ENCODE assay signal across 18 mouse cellular contexts in the genomic region with DNA sequence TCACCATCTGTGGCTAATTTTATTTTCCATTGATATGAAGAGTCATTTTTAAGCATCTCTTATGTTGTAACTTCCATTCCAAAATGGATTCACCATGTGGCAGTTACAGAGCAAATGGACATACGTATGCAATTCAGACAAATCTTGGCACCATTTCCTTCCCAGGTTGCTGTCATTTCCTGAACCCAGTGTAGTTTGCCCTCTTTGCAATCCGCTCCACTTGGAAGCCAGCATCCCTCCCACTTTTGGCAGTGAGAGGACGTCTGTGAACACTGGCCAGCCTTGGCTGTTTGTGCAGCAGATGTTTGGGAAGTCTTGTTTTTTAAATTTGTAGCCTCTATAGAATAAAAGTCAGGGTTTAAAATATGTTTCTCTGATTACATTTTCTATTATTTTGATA.
DNase-seq lines count a peak whose midpoint lies in the region; ATAC-seq and TF ChIP-seq lines count a peak whose summit lies in the region.
"Had no signal": no experiment of that assay in that cellular context is flagged by ENCODE, and none has a peak within 500 bp of the region (broad histone marks: within the 10 kb centered on the region; RNA-seq: fewer than 3 reads in every experiment).

No protein-coding gene starts in this region.

- DNase-seq in forebrain, embryonic 10.5 days (ENCODE audit: extremely low spot score, low spot score), result no peak
- DNase-seq in limb, embryonic 14.5 days (ENCODE audit: low spot score), result peak; percentile 65
- DNase-seq in limb, embryonic 10.5 days (ENCODE audit: low spot score), result no peak
- peak; percentile 68 for DNase-seq in cerebellum, adult 11 months
- DNase-seq in cerebellum, postnatal 14 days, result peak; percentile 85 to 92
- no peak for DNase-seq in heart, adult 8-10 months (ENCODE audit: low spot score)
- DNase-seq in lung, adult 2 months, result no peak
- DNase-seq: adrenal gland, adult 8-10 months; embryo, embryonic 11 days; gastrocnemius, postnatal 36 days; heart, postnatal 14 days; right cerebral cortex, postnatal 14 days had no signal

- H3K4me1 ChIP-seq in forebrain, embryonic 13.5 days, result no peaks in the 10 kb centered on the region
- no peaks in the 10 kb centered on the region for H3K4me1 ChIP-seq in forebrain, embryonic 10.5 days
- no peaks in the 10 kb centered on the region for H3K4me1 ChIP-seq in limb, embryonic 14.5 days (ENCODE audit: control insufficient read depth, insufficient read depth, low read length)
- no peaks in the 10 kb centered on the region for H3K4me1 ChIP-seq in limb, embryonic 10.5 days
- no peaks in the 10 kb centered on the region for H3K4me1 ChIP-seq in lung, adult 2 months (ENCODE audit: control insufficient read depth, insufficient read depth, low read length)
- H3K4me1 ChIP-seq: heart, embryonic 10.5 days; liver, embryonic 15.5 days; neural tube, embryonic 13.5 days had no signal

- no peaks in the 10 kb centered on the region for H3K9me3 ChIP-seq in forebrain, embryonic 13.5 days (replicated peaks)
- no peaks in the 10 kb centered on the region for H3K9me3 ChIP-seq in forebrain, embryonic 10.5 days
- no peaks in the 10 kb centered on the region for H3K9me3 ChIP-seq in limb, embryonic 14.5 days (ENCODE audit: control insufficient read depth, low read length)
- H3K9me3 ChIP-seq in limb, embryonic 10.5 days (replicated peaks), result no peaks in the 10 kb centered on the region
- H3K9me3 ChIP-seq: heart, embryonic 10.5 days; liver, embryonic 15.5 days; neural tube, embryonic 13.5 days had no signal

- H3K4me2 ChIP-seq in forebrain, embryonic 13.5 days, result no peak overlapping the region
- H3K4me2 ChIP-seq in limb, embryonic 14.5 days (replicated peaks; ENCODE audit: low read depth, low read length, severe bottlenecking), result no peak overlapping the region
- H3K4me2 ChIP-seq: liver, embryonic 15.5 days; neural tube, embryonic 13.5 days had no signal

- WGBS in forebrain, embryonic 13.5 days, result 66% methylated on average over 3 of the region's 3 CpGs
- 81% methylated on average over 3 of the region's 3 CpGs for WGBS in forebrain, embryonic 10.5 days
- 35% methylated on average over 3 of the region's 3 CpGs for WGBS in limb, embryonic 14.5 days
- 74% methylated on average over 3 of the region's 3 CpGs for WGBS in limb, embryonic 10.5 days
- 46% methylated on average over 3 of the region's 3 CpGs for WGBS in lung, adult 2 months

- H3K4me3 ChIP-seq in forebrain, embryonic 13.5 days, result no peak overlapping the region
- no peak overlapping the region for H3K4me3 ChIP-seq in forebrain, embryonic 10.5 days
- no peak overlapping the region for H3K4me3 ChIP-seq in limb, embryonic 14.5 days (replicated peaks; ENCODE audit: low read length)
- H3K4me3 ChIP-seq in limb, embryonic 10.5 days, result no peak overlapping the region
- H3K4me3 ChIP-seq in lung, adult 2 months (replicated peaks; ENCODE audit: extremely low read depth, low read depth, low read length), result no peak overlapping the region
- H3K4me3 ChIP-seq: heart, embryonic 10.5 days; liver, embryonic 15.5 days; neural tube, embryonic 13.5 days had no signal

- no peak overlapping the region for H3K9ac ChIP-seq in forebrain, embryonic 13.5 days
- H3K9ac ChIP-seq in limb, embryonic 14.5 days (ENCODE audit: low read depth, low read length, severe bottlenecking), result no peak overlapping the region
- H3K9ac ChIP-seq: liver, embryonic 15.5 days; neural tube, embryonic 13.5 days had no signal

- H3K27me3 ChIP-seq in forebrain, embryonic 13.5 days, result no peaks in the 10 kb centered on the region
- no peaks in the 10 kb centered on the region for H3K27me3 ChIP-seq in forebrain, embryonic 10.5 days (ENCODE audit: poor library complexity, severe bottlenecking)
- H3K27me3 ChIP-seq in limb, embryonic 14.5 days (ENCODE audit: control insufficient read depth, insufficient read depth, low read length), result no peaks in the 10 kb centered on the region
- H3K27me3 ChIP-seq in limb, embryonic 10.5 days (ENCODE audit: low read depth, poor library complexity, severe bottlenecking), result no peaks in the 10 kb centered on the region
- H3K27me3 ChIP-seq: CH12.LX; liver, embryonic 15.5 days; neural tube, embryonic 13.5 days had no signal

- no peaks in the 10 kb centered on the region for H3K36me3 ChIP-seq in forebrain, embryonic 13.5 days (ENCODE audit: poor library complexity, severe bottlenecking)
- H3K36me3 ChIP-seq in forebrain, embryonic 10.5 days (replicated peaks), result no peaks in the 10 kb centered on the region
- no peaks in the 10 kb centered on the region for H3K36me3 ChIP-seq in limb, embryonic 14.5 days (ENCODE audit: control insufficient read depth, insufficient read depth, low read length)
- no peaks in the 10 kb centered on the region for H3K36me3 ChIP-seq in limb, embryonic 10.5 days
- H3K36me3 ChIP-seq: heart, embryonic 10.5 days; liver, embryonic 15.5 days; neural tube, embryonic 13.5 days had no signal

- no peak for TF ChIP-seq POLR2A in limb, embryonic 14.5 days (IDR thresholded peaks at IDR 0.05; ENCODE audit: borderline replicate concordance, extremely low read depth, insufficient read depth, insufficient read length)
- TF ChIP-seq POLR2A in lung, adult 2 months (IDR thresholded peaks at IDR 0.05; ENCODE audit: borderline replicate concordance, extremely low read depth, low read depth, low read length), result no peak

- no peak overlapping the region for H3K27ac ChIP-seq in forebrain, embryonic 13.5 days
- H3K27ac ChIP-seq in forebrain, embryonic 10.5 days, result no peak overlapping the region
- H3K27ac ChIP-seq in limb, embryonic 14.5 days (replicated peaks; ENCODE audit: low read depth, low read length), result no peak overlapping the region
- no peak overlapping the region for H3K27ac ChIP-seq in limb, embryonic 10.5 days
- H3K27ac ChIP-seq: heart, embryonic 10.5 days; kidney, postnatal 0 days; liver, embryonic 15.5 days; neural tube, embryonic 13.5 days had no signal

- peak; percentile 78; the same call in 1 of the 2 replicates for ATAC-seq in forebrain, embryonic 13.5 days
- no peak for ATAC-seq in limb, embryonic 14.5 days (ENCODE audit: low FRiP score, low read depth)

- no peak for TF ChIP-seq CTCF in lung, adult 2 months (IDR thresholded peaks at IDR 0.05; ENCODE audit: insufficient read depth, low read length)

Comparison
In these comparisons a context has a peak if more than half of its experiments do, and no peak if none do; other contexts are left out.
1. DNase-seq: peak in limb, embryonic 14.5 days (single experiment), cerebellum, adult 11 months (single experiment) and cerebellum, postnatal 14 days (2 of 2); none in forebrain, embryonic 10.5 days (single experiment), limb, embryonic 10.5 days (single experiment), heart, adult 8-10 months (single experiment) and lung, adult 2 months (single experiment).